Mouse (Mus musculus): ENCODE results near the gene Slc36a3. TPM values are rescaled to one million over a fixed set of nuclear protein-coding genes. Genes with fewer than 3 reads are reported as not detected.
"Not testable (repeated sequence)": the region's sequence is repeated elsewhere in the genome, so short reads cannot be mapped to it uniquely, and the experiment has no call there.

Gene Slc36a3
- polyA plus RNA-seq, 1 experiment from 2014 or later = not detected

GRCm38 (mm10) chr11:55120821-55121271 lies 30.7 kb downstream of the Slc36a3 start:
- H3K4me1 ChIP-seq (ENCODE audit: control insufficient read depth, low read depth, low read length) = no peaks in the 10 kb centered on the region; the same call in 1 of the 2 replicates
- peak overlapping the region; percentile 18 for H3K27ac ChIP-seq (ENCODE audit: low read length)
- 0 out of 2 replicates have a peak, but pooled peaks have one; percentile 16 for ATAC-seq (ENCODE audit: low read depth)
- no peak overlapping the region for H3K4me3 ChIP-seq (ENCODE audit: low read depth, low read length)
- H3K36me3 ChIP-seq (ENCODE audit: control insufficient read depth, insufficient read depth) = no peaks in the 10 kb centered on the region
- H3K9me3 ChIP-seq (replicated peaks; ENCODE audit: control insufficient read depth, low read length) = no peaks in the 10 kb centered on the region
- 33% methylated on average over 8 of the region's 8 CpGs for WGBS (ENCODE audit: insufficient replicate concordance)
- no peaks in the 10 kb centered on the region for H3K27me3 ChIP-seq (ENCODE audit: control insufficient read depth, insufficient read depth, low read depth, low read length)
- no peak overlapping the region for H3K4me2 ChIP-seq (ENCODE audit: low read depth, low read length)
- no peak overlapping the region for H3K9ac ChIP-seq (ENCODE audit: low read depth, low read length)

- no peak for ATAC-seq (ENCODE audit: low read depth)
- H3K9ac ChIP-seq (ENCODE audit: low read depth, low read length) = no peak overlapping the region
- H3K4me1 ChIP-seq (ENCODE audit: control insufficient read depth, low read depth, low read length) = no peaks in the 10 kb centered on the region; the same call in 1 of the 2 replicates
- no peak overlapping the region for H3K4me2 ChIP-seq (ENCODE audit: low read depth, low read length)
- no peaks in the 10 kb centered on the region for H3K9me3 ChIP-seq (replicated peaks; ENCODE audit: control insufficient read depth, low read length)
- H3K27me3 ChIP-seq (ENCODE audit: control insufficient read depth, insufficient read depth, low read depth, low read length) = no peaks in the 10 kb centered on the region
- no peaks in the 10 kb centered on the region for H3K36me3 ChIP-seq (ENCODE audit: control insufficient read depth, insufficient read depth)
- no peak overlapping the region for H3K4me3 ChIP-seq (ENCODE audit: low read depth, low read length)
- no peak overlapping the region; the same call in 1 of the 2 replicates for H3K27ac ChIP-seq (ENCODE audit: low read length)
These were observed 31.2 kb downstream of the Slc36a3 start for GRCm38 (mm10) chr11:55120279-55120678.

- Histone ChIP-seq H3K27me3 (ENCODE audit: control insufficient read depth, insufficient read depth, low read depth, low read length) (no peaks in the 10 kb centered on the region), H3K4me3 (ENCODE audit: low read depth, low read length) (no peak overlapping the region), H3K27ac (ENCODE audit: low read length) (no peak overlapping the region), H3K9me3 (replicated peaks; ENCODE audit: control insufficient read depth, low read length) (no peaks in the 10 kb centered on the region), H3K4me2 (ENCODE audit: low read depth, low read length) (no peak overlapping the region), H3K9ac (ENCODE audit: low read depth, low read length) (no peak overlapping the region), H3K4me1 (ENCODE audit: control insufficient read depth, low read depth, low read length) (no peaks in the 10 kb centered on the region; the same call in 1 of the 2 replicates), H3K36me3 (ENCODE audit: control insufficient read depth, insufficient read depth) (no peaks in the 10 kb centered on the region)
- ATAC-seq (ENCODE audit: low read depth) = no peak
- WGBS (ENCODE audit: insufficient replicate concordance) = 30% methylated on average over 2 of the region's 2 CpGs
These were observed 34.5 kb downstream of the Slc36a3 start for GRCm38 (mm10) chr11:55117031-55117430.

- Histone ChIP-seq H3K4me2 (ENCODE audit: low read depth, low read length) (no peak overlapping the region), H3K27me3 (ENCODE audit: control insufficient read depth, insufficient read depth, low read depth, low read length) (no peaks in the 10 kb centered on the region), H3K9ac (ENCODE audit: low read depth, low read length) (no peak overlapping the region), H3K36me3 (ENCODE audit: control insufficient read depth, insufficient read depth) (no peaks in the 10 kb centered on the region), H3K4me3 (ENCODE audit: low read depth, low read length) (no peak overlapping the region), H3K27ac (ENCODE audit: low read length) (no peak overlapping the region), H3K4me1 (ENCODE audit: control insufficient read depth, low read depth, low read length) (no peaks in the 10 kb centered on the region; the same call in 1 of the 2 replicates), H3K9me3 (replicated peaks; ENCODE audit: control insufficient read depth, low read length) (no peaks in the 10 kb centered on the region)
- ATAC-seq (ENCODE audit: low read depth) = no peak
- WGBS (ENCODE audit: insufficient replicate concordance) = 57% methylated on average over 3 of the region's 3 CpGs
These were observed 35.5 kb downstream of the Slc36a3 start for GRCm38 (mm10) chr11:55116004-55116403.

GRCm38 (mm10) chr11:55114291-55114690 lies 37.2 kb downstream of the Slc36a3 start:
- Histone ChIP-seq H3K4me3 (ENCODE audit: low read depth, low read length) (no peak overlapping the region), H3K9me3 (replicated peaks; ENCODE audit: control insufficient read depth, low read length) (no peaks in the 10 kb centered on the region), H3K27ac (ENCODE audit: low read length) (peak overlapping the region; percentile 39; the same call in 1 of the 2 replicates), H3K4me2 (ENCODE audit: low read depth, low read length) (no peak overlapping the region), H3K4me1 (ENCODE audit: control insufficient read depth, low read depth, low read length) (no peaks in the 10 kb centered on the region; the same call in 1 of the 2 replicates), H3K9ac (ENCODE audit: low read depth, low read length) (no peak overlapping the region), H3K27me3 (ENCODE audit: control insufficient read depth, insufficient read depth, low read depth, low read length) (no peaks in the 10 kb centered on the region), H3K36me3 (ENCODE audit: control insufficient read depth, insufficient read depth) (no peaks in the 10 kb centered on the region)
- ATAC-seq (ENCODE audit: low read depth) = no peak
- WGBS (ENCODE audit: insufficient replicate concordance) = 64% methylated on average over 2 of the region's 2 CpGs

- H3K4me1 ChIP-seq (ENCODE audit: control insufficient read depth, low read depth, low read length); H3K4me2 ChIP-seq (ENCODE audit: low read depth, low read length); H3K9me3 ChIP-seq (replicated peaks; ENCODE audit: control insufficient read depth, low read length); H3K9ac ChIP-seq (ENCODE audit: low read depth, low read length); H3K27me3 ChIP-seq (ENCODE audit: control insufficient read depth, insufficient read depth, low read depth, low read length); H3K36me3 ChIP-seq (ENCODE audit: control insufficient read depth, insufficient read depth); H3K4me3 ChIP-seq (ENCODE audit: low read depth, low read length): not testable (repeated sequence)
- ATAC-seq (ENCODE audit: low read depth) = peak; percentile 30; the same call in 1 of the 2 replicates
- H3K27ac ChIP-seq (ENCODE audit: low read length) = peak overlapping the region; percentile 62
- 17% methylated on average over 4 of the region's 4 CpGs for WGBS (ENCODE audit: insufficient replicate concordance)
These were observed 37.7 kb downstream of the Slc36a3 start for GRCm38 (mm10) chr11:55113861-55114250.

GRCm38 (mm10) chr11:55113209-55113860 lies 38.2 kb downstream of the Slc36a3 start:
- Histone ChIP-seq H3K27ac (ENCODE audit: low read length) (peak overlapping the region; percentile 62), H3K36me3 (ENCODE audit: control insufficient read depth, insufficient read depth) (no peaks in the 10 kb centered on the region), H3K27me3 (ENCODE audit: control insufficient read depth, insufficient read depth, low read depth, low read length) (no peaks in the 10 kb centered on the region), H3K4me2 (ENCODE audit: low read depth, low read length) (no peak overlapping the region), H3K9ac (ENCODE audit: low read depth, low read length) (no peak overlapping the region), H3K4me3 (ENCODE audit: low read depth, low read length) (no peak overlapping the region), H3K9me3 (replicated peaks; ENCODE audit: control insufficient read depth, low read length) (no peaks in the 10 kb centered on the region), H3K4me1 (ENCODE audit: control insufficient read depth, low read depth, low read length) (no peaks in the 10 kb centered on the region; the same call in 1 of the 2 replicates)
- peak; percentile 72 for ATAC-seq (ENCODE audit: low read depth)
- WGBS (ENCODE audit: insufficient replicate concordance) = 21% methylated on average over 7 of the region's 7 CpGs

GRCm38 (mm10) chr11:55110566-55111169 lies 40.8 kb downstream of the Slc36a3 start:
- WGBS (ENCODE audit: insufficient replicate concordance) = 65% methylated on average over 7 of the region's 7 CpGs
- H3K27ac ChIP-seq (ENCODE audit: low read length) = no peak overlapping the region
- no peaks in the 10 kb centered on the region for H3K9me3 ChIP-seq (replicated peaks; ENCODE audit: control insufficient read depth, low read length)
- no peaks in the 10 kb centered on the region for H3K27me3 ChIP-seq (ENCODE audit: control insufficient read depth, insufficient read depth, low read depth, low read length)
- ATAC-seq (ENCODE audit: low read depth) = no peak
- no peak overlapping the region for H3K4me3 ChIP-seq (ENCODE audit: low read depth, low read length)
- no peak overlapping the region for H3K4me2 ChIP-seq (ENCODE audit: low read depth, low read length)
- no peaks in the 10 kb centered on the region; the same call in 1 of the 2 replicates for H3K4me1 ChIP-seq (ENCODE audit: control insufficient read depth, low read depth, low read length)
- no peak overlapping the region for H3K9ac ChIP-seq (ENCODE audit: low read depth, low read length)
- H3K36me3 ChIP-seq (ENCODE audit: control insufficient read depth, insufficient read depth) = no peaks in the 10 kb centered on the region
